Mouse (Mus musculus) adrenal gland, adult 8-10 months (tissue): ENCODE results near the gene Dact3. TPM values are rescaled to one million over a fixed set of nuclear protein-coding genes. Genes with fewer than 3 reads are reported as not detected.

ENCODE experiments used
- DNase-seq: peaks from one replicate; pipeline ENCODE4 v3.0.0; 2022
- total RNA-seq, 4 experiments: library from RNA; stranded (reverse); gene quantifications; 2 replicates each; pipeline ENCODE4 v1.2.4; 2022

Dact3 gene
- 1 to 10 TPM; 4.2 to 5.9 (median 4.6) TPM for total RNA-seq

- DNase-seq: no peak
Measured at GRCm38 (mm10) chr7:16875310-16875325, at the start of gene Dact3. Dact3 (plus strand) TSS chr7:16875317.

- DNase-seq: no peak
Measured at GRCm38 (mm10) chr7:16825785-16826184, 49.3 kb upstream of the Dact3 start.

- no peak for DNase-seq
Measured at GRCm38 (mm10) chr7:16826571-16826970, 48.5 kb upstream of the Dact3 start.

DNA sequence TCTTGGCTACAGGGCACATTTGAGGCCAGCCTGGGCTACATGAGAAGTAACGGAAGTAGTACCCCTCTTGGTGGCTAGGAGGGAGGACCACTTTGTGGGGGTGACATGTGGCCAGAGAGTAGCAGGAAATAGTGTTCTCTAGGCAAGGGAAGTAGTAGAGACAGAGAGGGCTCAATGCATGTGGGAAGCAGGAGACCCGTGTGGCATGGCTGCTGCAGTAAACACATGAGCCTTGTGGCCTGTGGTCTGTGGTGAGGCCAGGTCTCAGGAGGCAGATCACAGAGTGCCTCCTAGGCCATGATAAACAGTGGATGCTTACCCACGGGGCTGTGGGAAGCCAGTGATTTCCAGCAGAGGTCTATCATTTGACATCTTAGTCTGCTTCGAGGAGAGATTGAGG lies 47.8 kb upstream of the Dact3 start:
- DNase-seq: no peak

DNA sequence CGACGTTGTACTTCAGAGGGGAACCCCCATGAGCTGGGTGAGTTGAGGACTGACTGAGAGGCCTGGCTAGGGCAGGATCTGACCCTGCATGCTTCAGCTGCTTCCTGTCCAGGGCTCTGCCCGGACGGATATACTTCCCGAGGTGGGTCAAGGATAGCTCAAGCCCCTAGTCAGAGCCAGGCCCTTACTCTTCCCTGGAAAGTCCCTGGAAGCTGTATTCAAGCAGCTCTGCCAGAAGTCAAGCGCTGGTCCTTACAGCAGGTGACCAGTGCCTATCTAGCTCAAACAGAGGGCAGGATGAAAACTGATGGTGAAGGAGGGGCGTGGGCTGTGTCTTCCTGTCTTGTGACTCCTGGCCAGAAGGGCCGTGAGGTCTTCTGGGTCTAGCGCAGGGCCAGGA lies 44.7 kb upstream of the Dact3 start:
- no peak for DNase-seq

- DNase-seq: no peak
Measured at GRCm38 (mm10) chr7:16837916-16838803, 37.0 kb upstream of the Dact3 start.

- no peak for DNase-seq
Measured at GRCm38 (mm10) chr7:16838804-16839426, 36.2 kb upstream of the Dact3 start.

- DNase-seq: no peak
Measured at GRCm38 (mm10) chr7:16839427-16840108, 35.5 kb upstream of the Dact3 start.

- no peak for DNase-seq
Measured at GRCm38 (mm10) chr7:16840109-16840491, 35.0 kb upstream of the Dact3 start.

GRCm38 (mm10) chr7:16841078-16841477 lies 34.0 kb upstream of the Dact3 start:
- DNase-seq: no peak

GRCm38 (mm10) chr7:16841561-16842560 lies 33.3 kb upstream of the Dact3 start:
- DNase-seq: no peak

- DNase-seq: peak; percentile 88
Measured at GRCm38 (mm10) chr7:16842645-16843063, 32.5 kb upstream of the Dact3 start, which contains the start of gene Prkd2. Prkd2 (plus strand) TSS chr7:16842902.

GRCm38 (mm10) chr7:16843441-16844171 lies 31.5 kb upstream of the Dact3 start:
- no peak for DNase-seq

GRCm38 (mm10) chr7:16844696-16845071 lies 30.4 kb upstream of the Dact3 start:
- DNase-seq: no peak

- no peak for DNase-seq
Measured at GRCm38 (mm10) chr7:16845072-16845819, 29.9 kb upstream of the Dact3 start.

DNA sequence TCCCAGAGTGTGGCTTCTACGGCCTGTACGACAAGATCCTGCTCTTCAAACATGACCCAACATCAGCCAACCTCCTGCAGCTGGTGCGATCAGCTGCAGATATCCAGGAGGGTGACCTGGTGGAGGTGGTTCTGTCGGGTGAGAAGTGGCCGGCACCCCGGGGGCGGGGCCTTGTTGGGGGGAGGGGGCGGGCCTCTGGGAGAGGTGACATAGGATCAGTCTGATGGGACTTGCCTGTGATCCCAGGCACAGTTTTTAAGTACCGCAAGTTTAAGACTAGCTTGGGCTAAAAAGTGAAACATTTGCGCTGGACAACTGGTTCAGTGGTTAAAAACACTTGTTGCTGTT lies 29.3 kb upstream of the Dact3 start:
- DNase-seq: no peak

GRCm38 (mm10) chr7:16846775-16847174 lies 28.3 kb upstream of the Dact3 start:
- DNase-seq: no peak

GRCm38 (mm10) chr7:16847507-16847906 lies 27.6 kb upstream of the Dact3 start:
- no peak for DNase-seq

DNA sequence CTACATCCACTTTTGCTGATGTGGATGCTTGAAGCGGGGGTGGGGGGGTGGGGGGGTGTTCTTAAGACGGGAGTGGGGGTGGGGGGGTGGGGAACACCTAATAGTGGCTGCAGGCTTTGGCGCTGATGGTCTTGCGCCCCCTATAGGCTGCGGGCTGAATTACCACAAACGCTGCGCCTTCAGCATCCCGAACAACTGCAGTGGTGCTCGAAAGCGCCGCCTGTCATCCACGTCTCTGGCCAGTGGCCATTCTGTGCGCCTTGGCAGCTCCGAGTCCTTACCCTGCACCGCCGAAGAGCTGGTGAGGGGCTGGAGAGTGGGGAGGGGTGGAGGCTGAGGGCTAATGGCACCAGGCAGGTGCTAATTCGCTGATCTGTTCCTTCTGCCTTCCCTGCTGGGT lies 26.5 kb upstream of the Dact3 start:
- no peak for DNase-seq

DNA sequence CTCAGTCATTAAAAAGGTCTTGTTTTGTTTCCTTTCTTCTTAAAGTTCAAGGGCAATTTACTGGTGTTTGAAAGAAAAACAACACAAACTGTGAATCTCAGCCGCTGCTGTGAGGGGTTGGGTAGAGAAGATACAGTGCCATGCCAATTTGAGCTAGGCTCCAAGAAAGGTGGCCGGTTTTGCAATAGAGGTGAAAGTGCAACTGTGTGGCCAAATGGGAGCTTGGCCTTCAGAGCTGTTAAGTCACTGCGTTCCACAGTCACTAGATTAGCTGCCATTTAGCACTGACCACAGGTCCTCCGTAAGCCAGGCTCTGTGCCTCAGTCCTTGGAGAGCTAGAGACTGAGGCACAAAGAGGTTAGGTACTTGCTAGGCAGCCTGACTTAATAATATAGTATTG lies 23.5 kb upstream of the Dact3 start:
- DNase-seq: peak; percentile 31

DNA sequence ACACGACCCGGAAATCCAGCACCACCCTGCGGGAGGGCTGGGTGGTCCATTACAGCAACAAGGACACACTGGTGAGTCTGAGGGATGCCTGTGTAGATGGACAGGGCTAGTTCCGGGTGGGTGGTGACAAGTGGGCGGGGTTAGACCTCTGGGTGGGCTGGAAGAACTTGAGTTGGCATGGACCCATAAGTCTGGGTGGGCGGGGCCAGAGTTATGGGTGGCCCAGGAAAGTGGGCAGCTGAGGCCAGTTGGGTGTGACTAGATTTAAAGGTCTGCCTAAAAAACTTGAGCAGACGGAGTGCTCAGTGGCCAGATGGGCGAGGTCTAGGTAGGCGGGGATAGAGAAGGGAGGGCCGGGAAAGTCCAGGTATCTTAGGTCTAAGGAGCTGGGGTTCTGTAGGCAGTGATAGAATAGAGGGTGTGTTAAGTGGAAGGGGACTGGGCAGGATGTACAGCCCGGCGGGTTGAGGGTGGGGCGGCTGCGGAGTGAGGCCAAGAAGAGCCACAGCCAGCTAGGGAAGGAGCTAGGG lies 21.8 kb upstream of the Dact3 start:
- DNase-seq: no peak
